12 mouse cellular contexts compared by ENCODE assay signal in genomic region chr8:13037015-13037414, GRCm38 (mm10). TPM values are rescaled to one million over a fixed set of nuclear protein-coding genes. Genes with fewer than 3 reads are reported as not detected.
A peak's percentile ranks its signal among the peaks of the same experiment; 100 is the strongest.
DNase-seq lines count a peak whose midpoint lies in the region; ATAC-seq and TF ChIP-seq lines count a peak whose summit lies in the region.
"Had no signal": no experiment of that assay in that cellular context is flagged by ENCODE, and none has a peak within 500 bp of the region (broad histone marks: within the 10 kb centered on the region; RNA-seq: fewer than 3 reads in every experiment).

TSS of gene F10 (plus strand) at chr8:13037308.

- no peak within 1 kb of the TSS for H3K4me3 ChIP-seq in forebrain, embryonic 10.5 days
- no peak within 1 kb of the TSS for H3K4me3 ChIP-seq in forebrain, embryonic 14.5 days (ENCODE audit: low read depth, low read length)
- H3K4me3 ChIP-seq in midbrain, embryonic 10.5 days, result no peak within 1 kb of the TSS
- H3K4me3 ChIP-seq in midbrain, embryonic 11.5 days (ENCODE audit: low read depth, low read length), result no peak within 1 kb of the TSS
- no peak within 1 kb of the TSS for H3K4me3 ChIP-seq in lung, postnatal 0 days (ENCODE audit: low read depth, low read length)
- H3K4me3 ChIP-seq: midbrain, embryonic 15.5 days had no signal

- peaks cover 25% of the 10 kb centered on the region for H3K4me1 ChIP-seq in forebrain, embryonic 10.5 days
- H3K4me1 ChIP-seq in forebrain, embryonic 14.5 days (ENCODE audit: control insufficient read depth, insufficient read depth, low read length), result no peaks in the 10 kb centered on the region
- H3K4me1 ChIP-seq in midbrain, embryonic 10.5 days, result peaks cover 25% of the 10 kb centered on the region
- H3K4me1 ChIP-seq in midbrain, embryonic 11.5 days (ENCODE audit: control insufficient read depth, insufficient read depth, low read length), result no peaks in the 10 kb centered on the region
- no peaks in the 10 kb centered on the region for H3K4me1 ChIP-seq in lung, postnatal 0 days (ENCODE audit: insufficient read depth, low read depth, low read length)
- H3K4me1 ChIP-seq: midbrain, embryonic 15.5 days had no signal

- no peak for DNase-seq in forebrain, embryonic 10.5 days (ENCODE audit: extremely low spot score, low spot score)
- DNase-seq in forebrain, embryonic 14.5 days (ENCODE audit: low spot score), result no peak
- no peak for DNase-seq in midbrain, embryonic 10.5 days (ENCODE audit: low spot score)
- DNase-seq in midbrain, embryonic 11.5 days (ENCODE audit: low spot score, missing footprints), result no peak
- DNase-seq in lung, postnatal 0 days (ENCODE audit: low spot score), result peak; percentile 37
- DNase-seq in cerebellum, postnatal 10 days, result no peak
- DNase-seq in cerebellum, adult 8-10 months, result no peak
- DNase-seq in cerebellum, postnatal 25 days, result no peak
- DNase-seq: B cell, adult 2 months had no signal

- 80% methylated on average over 7 of the region's 7 CpGs for WGBS in forebrain, embryonic 10.5 days
- 84% methylated on average over 7 of the region's 7 CpGs for WGBS in forebrain, embryonic 14.5 days
- WGBS in midbrain, embryonic 10.5 days, result 86% methylated on average over 7 of the region's 7 CpGs
- WGBS in midbrain, embryonic 11.5 days, result 82% methylated on average over 7 of the region's 7 CpGs
- 54% methylated on average over 7 of the region's 7 CpGs for WGBS in lung, postnatal 0 days

- TF ChIP-seq CTCF in lung, postnatal 0 days (IDR thresholded peaks at IDR 0.05), result no peak

- no peak for ATAC-seq in forebrain, embryonic 14.5 days
- ATAC-seq in midbrain, embryonic 11.5 days (ENCODE audit: low FRiP score), result no peak
- ATAC-seq in lung, postnatal 0 days, result peak; percentile 67
- ATAC-seq: midbrain, embryonic 15.5 days; Patski had no signal

- H3K36me3 ChIP-seq in forebrain, embryonic 10.5 days (replicated peaks), result no peaks in the 10 kb centered on the region
- no peaks in the 10 kb centered on the region for H3K36me3 ChIP-seq in forebrain, embryonic 14.5 days (ENCODE audit: control insufficient read depth, insufficient read depth, low read length)
- H3K36me3 ChIP-seq in midbrain, embryonic 10.5 days, result no peaks in the 10 kb centered on the region
- H3K36me3 ChIP-seq in midbrain, embryonic 11.5 days (ENCODE audit: control insufficient read depth, insufficient read depth, low read length), result no peaks in the 10 kb centered on the region
- no peaks in the 10 kb centered on the region for H3K36me3 ChIP-seq in lung, postnatal 0 days (ENCODE audit: insufficient read depth, low read length)
- H3K36me3 ChIP-seq: midbrain, embryonic 15.5 days had no signal

- peak within 1 kb of the TSS; percentile 51; the same call in 1 of the 2 replicates for H3K27ac ChIP-seq in forebrain, embryonic 10.5 days
- no peak within 1 kb of the TSS for H3K27ac ChIP-seq in forebrain, embryonic 14.5 days (ENCODE audit: low read depth, low read length)
- H3K27ac ChIP-seq in midbrain, embryonic 10.5 days (replicated peaks), result peak within 1 kb of the TSS; percentile 4; the same call in 1 of the 2 replicates
- no peak within 1 kb of the TSS for H3K27ac ChIP-seq in midbrain, embryonic 11.5 days (ENCODE audit: low read depth, low read length)
- H3K27ac ChIP-seq in lung, postnatal 0 days (ENCODE audit: low read length), result no peak within 1 kb of the TSS
- H3K27ac ChIP-seq: hindbrain, embryonic 14.5 days; midbrain, embryonic 15.5 days had no signal

- no peak within 1 kb of the TSS for H3K9ac ChIP-seq in forebrain, embryonic 14.5 days (ENCODE audit: low read length)
- no peak within 1 kb of the TSS for H3K9ac ChIP-seq in midbrain, embryonic 11.5 days (ENCODE audit: low read length)
- no peak within 1 kb of the TSS for H3K9ac ChIP-seq in lung, postnatal 0 days (replicated peaks; ENCODE audit: low read depth)
- H3K9ac ChIP-seq: hindbrain, embryonic 14.5 days; midbrain, embryonic 15.5 days had no signal

- no peaks in the 10 kb centered on the region for H3K27me3 ChIP-seq in forebrain, embryonic 10.5 days (ENCODE audit: poor library complexity, severe bottlenecking)
- H3K27me3 ChIP-seq in forebrain, embryonic 14.5 days (replicated peaks; ENCODE audit: control insufficient read depth, insufficient read depth, low read length), result no peaks in the 10 kb centered on the region
- H3K27me3 ChIP-seq in midbrain, embryonic 10.5 days (ENCODE audit: low read depth, poor library complexity, severe bottlenecking), result peaks cover 43% of the 10 kb centered on the region
- no peaks in the 10 kb centered on the region for H3K27me3 ChIP-seq in midbrain, embryonic 11.5 days (ENCODE audit: control insufficient read depth, insufficient read depth, low read length)
- H3K27me3 ChIP-seq in lung, postnatal 0 days (replicated peaks; ENCODE audit: insufficient read depth, low read length), result no peaks in the 10 kb centered on the region
- H3K27me3 ChIP-seq: midbrain, embryonic 15.5 days had no signal

- no peaks in the 10 kb centered on the region for H3K9me3 ChIP-seq in forebrain, embryonic 10.5 days
- no peaks in the 10 kb centered on the region for H3K9me3 ChIP-seq in forebrain, embryonic 14.5 days (replicated peaks; ENCODE audit: control insufficient read depth, low read length)
- no peaks in the 10 kb centered on the region for H3K9me3 ChIP-seq in midbrain, embryonic 10.5 days (replicated peaks)
- no peaks in the 10 kb centered on the region for H3K9me3 ChIP-seq in midbrain, embryonic 11.5 days (ENCODE audit: control insufficient read depth, low read length)
- H3K9me3 ChIP-seq in lung, postnatal 0 days (ENCODE audit: low read length), result no peaks in the 10 kb centered on the region
- H3K9me3 ChIP-seq: midbrain, embryonic 15.5 days had no signal

- TF ChIP-seq EP300 in lung, postnatal 0 days (IDR thresholded peaks at IDR 0.05), result no peak

- no peak within 1 kb of the TSS for H3K4me2 ChIP-seq in forebrain, embryonic 14.5 days (ENCODE audit: low read length)
- no peak within 1 kb of the TSS for H3K4me2 ChIP-seq in midbrain, embryonic 11.5 days
- H3K4me2 ChIP-seq in lung, postnatal 0 days (replicated peaks; ENCODE audit: low read depth, low read length), result no peak within 1 kb of the TSS
- H3K4me2 ChIP-seq: hindbrain, embryonic 14.5 days; midbrain, embryonic 15.5 days had no signal

RNA-seq across cellular contexts. Expression of gene F10, which starts in this region (rescaled TPM):
- polyA plus RNA-seq in forebrain, embryonic 10.5 days (2016; fragmentation: Nextera tagmentation; extraction: Ambion mirVana), result 0.47 and 0.76 TPM in 2 replicates
- polyA plus RNA-seq in forebrain, embryonic 14.5 days (2014; fragmentation: Nextera tagmentation; extraction: Ambion mirVana), result 0.15 TPM in 1 of 2 replicates, not detected in the other
- 0.98 and 1.4 TPM in 2 replicates for polyA plus RNA-seq in midbrain, embryonic 10.5 days (2016; fragmentation: Nextera tagmentation; extraction: Ambion mirVana)
- polyA plus RNA-seq in midbrain, embryonic 11.5 days (2014; fragmentation: Nextera tagmentation; extraction: Ambion mirVana), result 0.78 and 0.80 TPM in 2 replicates
- polyA plus RNA-seq in lung, postnatal 0 days (2015; fragmentation: Nextera tagmentation; extraction: Ambion mirVana), result 5.9 and 7.4 TPM in 2 replicates
- polyA plus RNA-seq: Patski had no signal

Comparison
In these comparisons a context has a peak if more than half of its experiments do, and no peak if none do; other contexts are left out.
1. H3K27ac ChIP-seq: peak in forebrain, embryonic 10.5 days (single experiment) and midbrain, embryonic 10.5 days (single experiment); none in forebrain, embryonic 14.5 days (single experiment), midbrain, embryonic 11.5 days (single experiment) and lung, postnatal 0 days (single experiment).